Mouse (Mus musculus): Measurements from ENCODE around the gene Hsd3b6.
"Not testable (repeated sequence)": the region's sequence is repeated elsewhere in the genome, so short reads cannot be mapped to it uniquely, and the experiment has no call there.

Gene Hsd3b6

DNA sequence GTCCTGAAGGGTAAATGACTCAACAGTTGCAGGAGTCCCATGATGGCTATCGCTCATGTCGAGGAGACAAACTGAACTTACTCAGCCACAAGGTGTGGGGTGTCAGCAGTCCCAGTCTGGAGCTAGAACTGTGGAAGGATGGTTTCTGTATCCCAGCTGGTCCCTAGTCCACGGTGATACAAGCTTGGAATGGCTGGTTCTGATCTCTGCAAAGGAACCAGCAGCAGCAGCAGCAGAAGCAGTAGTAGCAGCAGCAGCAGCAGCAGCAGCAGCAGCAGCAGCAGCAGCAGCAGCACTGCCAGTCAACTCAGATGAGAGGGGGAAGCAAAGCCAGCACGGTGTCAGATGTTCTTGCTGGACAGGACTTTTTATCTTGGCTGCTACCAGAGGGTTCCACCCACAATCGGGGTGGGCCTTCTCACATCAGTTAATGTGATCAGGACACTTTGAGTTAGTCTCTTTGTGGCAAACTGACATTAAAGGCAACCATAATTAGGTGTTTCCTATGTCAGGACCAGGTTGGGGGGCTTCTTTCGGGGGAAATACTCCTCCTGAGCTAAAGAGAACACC is at the start of gene Hsd3b6:
Gene Hsd3b6 (minus strand): TSS at position 343 of the 570 bp plus-strand sequence.
- DNase-seq (ENCODE audit: low read depth, low spot score), result no peak

DNA sequence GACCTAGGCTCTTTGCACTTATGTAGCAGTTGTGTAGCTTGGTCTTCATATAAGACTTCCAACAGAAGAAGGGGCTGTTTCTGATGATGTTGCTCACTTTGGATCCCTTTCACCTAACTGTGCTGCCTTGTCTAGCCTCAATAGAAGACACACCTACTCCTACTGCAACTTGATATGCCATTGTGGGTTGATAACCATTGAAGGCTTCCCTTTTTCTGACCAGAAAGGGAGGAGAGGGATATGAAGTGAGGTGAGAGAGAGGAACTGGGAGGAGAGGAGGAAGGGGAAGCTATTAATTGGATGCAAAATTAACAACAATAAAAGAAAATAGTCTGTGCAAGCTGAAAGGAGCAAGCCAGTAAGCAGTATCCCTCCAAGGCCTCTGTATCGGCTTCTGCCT is 48.6 kb upstream of the Hsd3b6 start:
- DNase-seq (ENCODE audit: low read depth, low spot score), result no peak

- DNase-seq (ENCODE audit: low read depth, low spot score), result no peak
Observed at GRCm38 (mm10) chr3:98859576-98859975, 45.3 kb upstream of the Hsd3b6 start, which contains the start of gene Hsd3b1. TSS of gene Hsd3b1 (minus strand) at chr3:98859794.

GRCm38 (mm10) chr3:98858051-98858450 is 43.8 kb upstream of the Hsd3b6 start:
- no peak for DNase-seq (ENCODE audit: low read depth, low spot score)

DNA sequence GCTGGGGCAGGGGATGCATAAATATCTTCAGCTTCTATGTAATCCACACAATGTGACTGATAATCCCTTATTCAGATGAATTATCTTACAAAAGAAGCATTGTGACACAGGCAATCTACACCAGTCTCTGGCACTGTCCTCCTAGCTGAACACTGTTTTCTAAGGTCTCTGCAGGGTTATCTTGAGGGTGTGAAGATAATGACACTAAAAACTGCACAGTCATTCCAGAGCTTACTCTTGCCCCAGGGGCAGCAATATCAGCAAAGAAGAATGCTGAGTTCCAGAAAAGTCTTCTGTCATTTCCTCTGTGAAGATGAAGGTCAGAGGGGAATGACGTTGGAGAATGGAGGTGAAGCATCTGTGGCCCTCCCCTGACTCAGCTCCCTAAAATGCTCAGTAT is 42.6 kb upstream of the Hsd3b6 start:
- DNase-seq (ENCODE audit: low read depth, low spot score), result no peak

- DNase-seq (ENCODE audit: low read depth, low spot score), result no peak
Observed at GRCm38 (mm10) chr3:98855160-98855559, 40.9 kb upstream of the Hsd3b6 start.

DNA sequence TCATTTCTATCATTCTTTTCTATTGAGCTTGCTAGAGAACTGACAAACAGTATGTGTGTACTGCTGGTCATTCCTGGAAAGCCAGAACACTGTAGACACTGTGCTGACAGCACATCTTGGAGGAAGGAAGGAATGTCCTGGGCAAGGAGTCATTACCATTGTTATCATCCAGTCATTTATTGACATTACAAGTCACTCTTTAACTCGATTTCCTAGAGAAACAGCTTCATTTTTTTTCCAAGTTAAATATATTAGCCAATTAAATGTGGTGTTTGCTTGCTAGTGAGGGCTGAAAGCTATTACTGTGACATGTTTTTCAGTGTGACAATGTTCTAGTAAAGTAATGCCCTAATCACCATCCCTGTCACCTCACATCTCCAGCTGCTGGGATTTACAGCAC is 39.4 kb upstream of the Hsd3b6 start:
- DNase-seq (ENCODE audit: low read depth, low spot score), result no peak

- no peak for DNase-seq (ENCODE audit: low read depth, low spot score)
Observed at GRCm38 (mm10) chr3:98853051-98853450, 38.8 kb upstream of the Hsd3b6 start.

DNA sequence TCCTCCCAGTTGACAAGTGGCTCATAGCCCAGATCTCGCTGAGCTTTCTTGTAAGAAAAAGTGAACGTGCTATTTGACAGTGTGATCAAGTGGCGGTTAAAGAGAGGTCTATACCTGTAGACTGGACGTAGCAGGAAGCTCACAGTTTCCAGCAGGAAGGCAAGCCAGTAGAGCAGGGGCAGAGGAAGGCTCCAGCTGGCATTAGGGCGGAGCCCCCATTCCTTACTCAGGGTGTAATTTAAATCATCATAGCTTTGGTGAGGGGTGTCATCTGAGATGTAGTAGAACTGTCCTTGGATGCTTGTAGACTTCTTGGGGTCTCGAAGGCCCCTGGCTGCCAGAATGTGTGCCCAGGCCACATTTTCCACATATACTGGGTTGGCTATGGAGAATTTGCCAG is 38.4 kb upstream of the Hsd3b6 start:
- no peak for DNase-seq (ENCODE audit: low read depth, low spot score)

GRCm38 (mm10) chr3:98851853-98852252 is 37.6 kb upstream of the Hsd3b6 start:
- DNase-seq (ENCODE audit: low read depth, low spot score), result no peak

DNA sequence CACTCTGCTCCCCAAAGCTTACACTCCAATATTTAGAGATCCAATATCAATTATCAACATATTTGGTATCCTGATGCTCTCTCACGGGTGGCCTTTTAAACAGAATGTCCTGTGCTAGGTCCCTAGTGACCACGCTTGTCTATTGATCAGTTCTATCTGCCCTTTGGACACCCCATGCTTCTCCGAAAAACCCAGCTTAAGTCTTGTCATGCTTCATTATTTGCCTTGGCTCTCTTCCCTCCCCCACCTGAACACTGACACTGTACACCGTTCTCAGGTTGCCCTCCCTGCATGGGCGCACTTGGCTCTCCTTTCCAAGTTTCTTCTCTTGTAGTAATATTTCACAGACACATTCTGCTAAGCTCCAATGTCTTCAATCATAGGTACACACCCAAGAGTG is 36.0 kb upstream of the Hsd3b6 start:
- DNase-seq (ENCODE audit: low read depth, low spot score), result no peak

- no peak for DNase-seq (ENCODE audit: low read depth, low spot score)
Observed at GRCm38 (mm10) chr3:98848898-98849297, 34.7 kb upstream of the Hsd3b6 start.

DNA sequence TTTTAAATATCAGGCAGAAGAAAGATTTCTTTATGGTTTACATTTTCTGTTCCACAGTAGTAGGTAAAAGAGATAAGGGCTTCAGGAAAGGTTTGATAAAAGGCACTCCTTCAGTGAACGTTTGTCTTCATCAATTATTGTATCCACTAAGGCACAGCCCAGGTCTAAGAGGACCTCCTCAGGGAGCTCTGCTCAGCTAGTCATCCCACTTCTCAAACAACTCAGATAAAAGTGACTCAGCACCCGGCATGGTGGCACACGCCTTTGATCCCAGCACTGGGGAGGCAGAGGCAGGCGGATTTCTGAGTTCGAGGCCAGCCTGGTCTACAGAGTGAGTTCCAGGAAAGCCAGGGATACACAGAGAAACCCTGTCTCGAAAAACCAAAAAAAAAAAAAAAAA is 1.6 kb downstream of the Hsd3b6 start:
- DNase-seq (ENCODE audit: low read depth, low spot score), result not testable (repeated sequence)

GRCm38 (mm10) chr3:98805032-98805431 is 9.2 kb downstream of the Hsd3b6 start:
- DNase-seq (ENCODE audit: low read depth, low spot score), result not testable (repeated sequence)

DNA sequence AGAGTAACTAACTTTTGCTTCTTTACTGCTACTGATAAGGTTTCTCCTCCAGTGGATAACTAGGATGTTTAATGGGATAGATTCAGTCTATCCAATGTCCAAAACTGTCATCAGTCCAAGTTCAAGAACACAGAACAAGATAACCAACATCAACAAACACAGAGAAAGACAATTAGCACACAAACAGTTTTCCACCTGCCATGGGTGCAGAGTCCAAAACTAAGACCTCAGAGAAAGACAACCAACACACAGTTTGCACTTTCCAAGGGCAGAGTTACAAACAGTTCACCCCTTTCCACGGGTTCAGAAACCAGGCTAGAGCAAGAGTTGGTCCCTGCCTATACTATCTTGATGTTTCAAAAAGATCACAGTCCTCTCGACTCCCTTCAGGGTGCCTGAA is 27.7 kb downstream of the Hsd3b6 start:
- no peak for DNase-seq (ENCODE audit: low read depth, low spot score)

DNA sequence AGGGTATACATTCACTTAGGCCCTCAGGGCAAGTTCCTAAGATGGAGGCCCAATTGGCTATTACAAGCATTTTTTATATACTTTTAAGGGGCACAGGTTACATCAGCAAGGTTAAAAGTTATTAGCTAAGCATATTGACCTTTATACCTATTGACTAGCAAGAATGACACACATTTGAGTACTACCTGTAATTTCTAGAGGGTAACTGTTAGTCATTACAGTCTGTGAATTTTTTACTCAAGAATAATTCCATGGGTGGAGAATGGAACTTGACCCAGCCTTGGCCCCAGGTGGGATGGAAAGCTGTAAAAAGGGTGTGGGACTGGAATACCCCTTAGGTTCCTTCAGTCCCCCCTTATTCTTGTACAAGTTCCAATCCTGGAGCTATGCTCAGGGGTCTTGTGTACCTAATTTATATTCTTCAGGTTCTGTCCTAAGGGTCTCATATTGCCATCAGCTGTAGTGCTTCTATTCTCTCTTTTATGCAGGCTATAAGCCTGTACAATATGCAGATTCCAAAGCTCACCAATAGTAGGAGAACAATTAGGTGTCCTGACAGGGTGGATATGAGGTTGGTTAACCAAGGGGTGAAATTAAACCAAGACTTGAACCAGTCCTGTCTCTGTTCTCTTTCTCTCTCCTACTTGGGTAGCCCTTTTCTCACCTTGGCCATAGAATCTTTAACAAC is 31.9 kb downstream of the Hsd3b6 start:
- DNase-seq (ENCODE audit: low read depth, low spot score), result no peak

- no peak for DNase-seq (ENCODE audit: low read depth, low spot score)
Observed at GRCm38 (mm10) chr3:98780921-98781320, 33.3 kb downstream of the Hsd3b6 start.

- DNase-seq (ENCODE audit: low read depth, low spot score), result no peak
Observed at GRCm38 (mm10) chr3:98764155-98764554, 50.1 kb downstream of the Hsd3b6 start.

GRCm38 (mm10) chr3:98756836-98757235 is 57.4 kb downstream of the Hsd3b6 start:
- DNase-seq (ENCODE audit: low read depth, low spot score), result no peak
